In genomic region chr6:6859950-6860410, GRCm38 (mm10) we compare ENCODE assay signal across 11 mouse cellular contexts. TPM values are rescaled to one million over a fixed set of nuclear protein-coding genes. Genes with fewer than 3 reads are reported as not detected.
DNase-seq lines count a peak whose midpoint lies in the region; ATAC-seq and TF ChIP-seq lines count a peak whose summit lies in the region.
"Had no signal": no experiment of that assay in that cellular context is flagged by ENCODE, and none has a peak within 500 bp of the region (broad histone marks: within the 10 kb centered on the region; RNA-seq: fewer than 3 reads in every experiment).

No protein-coding gene starts in this region.

- TF ChIP-seq EP300 in lung, postnatal 0 days (IDR thresholded peaks at IDR 0.05): no peak

- intact Hi-C loops in gastrocnemius, adult 2 months (cut with DNase I): no loop called here

- peaks cover 72% of the 10 kb centered on the region for H3K27me3 ChIP-seq in lung, postnatal 0 days (replicated peaks; ENCODE audit: insufficient read depth, low read length)
- peaks cover 68% of the 10 kb centered on the region for H3K27me3 ChIP-seq in heart, embryonic 16.5 days (ENCODE audit: control insufficient read depth, insufficient read depth, low read length)
- H3K27me3 ChIP-seq in midbrain, embryonic 15.5 days (replicated peaks): peaks cover 78% of the 10 kb centered on the region

- H3K9me3 ChIP-seq in lung, postnatal 0 days (ENCODE audit: low read length): no peaks in the 10 kb centered on the region
- no peaks in the 10 kb centered on the region for H3K9me3 ChIP-seq in heart, embryonic 16.5 days (replicated peaks; ENCODE audit: control insufficient read depth, low read length)
- no peaks in the 10 kb centered on the region for H3K9me3 ChIP-seq in midbrain, embryonic 15.5 days

- no peak for ATAC-seq in lung, postnatal 0 days
- no peak for ATAC-seq in heart, embryonic 16.5 days (replicated peaks; ENCODE audit: extremely low read depth, insufficient read depth, low FRiP score)
- no peak for ATAC-seq in midbrain, embryonic 15.5 days (replicated peaks)

- H3K36me3 ChIP-seq in lung, postnatal 0 days (ENCODE audit: insufficient read depth, low read length): no peaks in the 10 kb centered on the region
- H3K36me3 ChIP-seq in heart, embryonic 16.5 days (ENCODE audit: control insufficient read depth, insufficient read depth): no peaks in the 10 kb centered on the region
- no peaks in the 10 kb centered on the region for H3K36me3 ChIP-seq in midbrain, embryonic 15.5 days (replicated peaks)

- peaks cover 12% of the 10 kb centered on the region; the same call in 1 of the 2 replicates for H3K4me1 ChIP-seq in lung, postnatal 0 days (ENCODE audit: insufficient read depth, low read depth, low read length)
- peaks cover 15% of the 10 kb centered on the region for H3K4me1 ChIP-seq in heart, embryonic 16.5 days (ENCODE audit: control insufficient read depth, insufficient read depth, low read length)
- peaks cover 27% of the 10 kb centered on the region for H3K4me1 ChIP-seq in midbrain, embryonic 15.5 days

- no peak overlapping the region for H3K27ac ChIP-seq in gastrocnemius, adult 2 months
- no peak overlapping the region for H3K27ac ChIP-seq in lung, postnatal 0 days (ENCODE audit: low read length)
- H3K27ac ChIP-seq in heart, embryonic 16.5 days (ENCODE audit: low read length): no peak overlapping the region
- H3K27ac ChIP-seq in midbrain, embryonic 15.5 days: peak overlapping the region; percentile 64
- H3K27ac ChIP-seq: macrophage had no signal

- H3K4me2 ChIP-seq in lung, postnatal 0 days (replicated peaks; ENCODE audit: low read depth, low read length): no peak overlapping the region
- H3K4me2 ChIP-seq in heart, embryonic 16.5 days (ENCODE audit: low read depth, low read length): peak overlapping the region; percentile 48
- H3K4me2 ChIP-seq in midbrain, embryonic 15.5 days: peak overlapping the region; percentile 26; the same call in 1 of the 2 replicates

- WGBS in lung, postnatal 0 days: 2% methylated on average over 21 of the region's 21 CpGs
- WGBS in heart, embryonic 16.5 days: 3% methylated on average over 21 of the region's 21 CpGs
- WGBS in midbrain, embryonic 15.5 days: 0% methylated on average over 21 of the region's 21 CpGs

- TF ChIP-seq CTCF in gastrocnemius, adult 2 months (IDR thresholded peaks at IDR 0.05): no peak
- TF ChIP-seq CTCF in lung, postnatal 0 days (IDR thresholded peaks at IDR 0.05): no peak

- peak overlapping the region; percentile 51 for H3K4me3 ChIP-seq in gastrocnemius, adult 2 months
- peak overlapping the region; percentile 17; the same call in 1 of the 2 replicates for H3K4me3 ChIP-seq in lung, postnatal 0 days (ENCODE audit: low read depth, low read length)
- peak overlapping the region; percentile 33 for H3K4me3 ChIP-seq in heart, embryonic 16.5 days (ENCODE audit: low read length)
- H3K4me3 ChIP-seq in midbrain, embryonic 15.5 days: peak overlapping the region; percentile 23

- no peak for DNase-seq in gastrocnemius, adult 2 months
- no peak for DNase-seq in gastrocnemius, postnatal 4 days (ENCODE audit: low spot score in 2 of 2)
- no peak for DNase-seq in lung, postnatal 0 days (ENCODE audit: low spot score)
- DNase-seq in lung, postnatal 36 days: no peak
- no peak for DNase-seq in ovary, postnatal 14 days (ENCODE audit: low spot score)
- DNase-seq in cerebellum, postnatal 25 days: no peak
- DNase-seq: cerebellum, adult 18-20 months had no signal

- no peak overlapping the region for H3K9ac ChIP-seq in lung, postnatal 0 days (replicated peaks; ENCODE audit: low read depth)
- no peak overlapping the region for H3K9ac ChIP-seq in heart, embryonic 16.5 days (ENCODE audit: low read length)
- no peak overlapping the region for H3K9ac ChIP-seq in midbrain, embryonic 15.5 days

RNA-seq across cellular contexts. Expression of gene Dlx6, which starts 3.2 kb away (rescaled TPM):
- not detected for total RNA-seq in gastrocnemius, adult 2 months (2021)
- not detected for total RNA-seq in gastrocnemius, postnatal 4 days (2021)
- polyA plus RNA-seq in lung, postnatal 0 days (2015; fragmentation: Nextera tagmentation; extraction: Ambion mirVana): not detected in 2 replicates
- not detected in 2 replicates for polyA plus RNA-seq in heart, embryonic 16.5 days (2015; fragmentation: Nextera tagmentation; extraction: Ambion mirVana)
- polyA plus RNA-seq in midbrain, embryonic 15.5 days (2015; fragmentation: Nextera tagmentation; extraction: Ambion mirVana): 2.4 and 3.6 TPM in 2 replicates
- total RNA-seq: gastrocnemius, adult 18-20 months had no signal
- polyA plus RNA-seq: macrophage had no signal

RNA-seq across cellular contexts. Expression of gene Dlx5, which starts 21.9 kb away (rescaled TPM):
- total RNA-seq in gastrocnemius, adult 2 months (2021): not detected
- total RNA-seq in gastrocnemius, postnatal 4 days (2021): under 1 TPM in 1 of 2 experiments, not detected in 1; 0.20 TPM
- not detected in 2 replicates for polyA plus RNA-seq in lung, postnatal 0 days (2015; fragmentation: Nextera tagmentation; extraction: Ambion mirVana)
- polyA plus RNA-seq in heart, embryonic 16.5 days (2015; fragmentation: Nextera tagmentation; extraction: Ambion mirVana): 1.1 and 1.4 TPM in 2 replicates
- polyA plus RNA-seq in midbrain, embryonic 15.5 days (2015; fragmentation: Nextera tagmentation; extraction: Ambion mirVana): 14.8 and 19.0 TPM in 2 replicates
- total RNA-seq: gastrocnemius, adult 18-20 months had no signal
- polyA plus RNA-seq: macrophage had no signal
